Mouse (Mus musculus) splenic B cell, adult 2 months (primary cell): ENCODE measurements at regions not wholly inside any gene's neighbourhood (a gene's known extent, or its start where the extent isn't known, plus 50 kb on each side); places are given as distances from the start of the nearest gene placed in this dataset.

Source experiments
- DNase-seq: peaks from one replicate; pipeline ENCODE4 v3.0.0-alpha.2; 2011; ENCODE audit warnings: low read depth, low spot score
- H3K27me3 ChIP-seq: 2 replicates; pipeline ENCODE4 v1.6.1; 2012; ENCODE audit warnings: mild to moderate bottlenecking, low read length, moderate library complexity, mixed read lengths; ENCODE audit not compliant: control insufficient read depth, poor library complexity, insufficient read depth, severe bottlenecking
- H3K36me3 ChIP-seq: 2 replicates; pipeline ENCODE4 v1.6.1; 2012; ENCODE audit warnings: mild to moderate bottlenecking, low read length, moderate library complexity, mixed read lengths; ENCODE audit not compliant: control insufficient read depth, poor library complexity, insufficient read depth, severe bottlenecking

- peak; percentile 40 for DNase-seq
- no peaks in the 10 kb centered on the region for H3K36me3 ChIP-seq
- peaks cover 1% of the 10 kb centered on the region; the same call in 1 of the 2 replicates for H3K27me3 ChIP-seq
Observed at GRCm38 (mm10) chr16:24341736-24342135, 51.6 kb upstream of the Lpp start.

- Histone ChIP-seq H3K27me3 (peaks cover 1% of the 10 kb centered on the region; the same call in 1 of the 2 replicates), H3K36me3 (no peaks in the 10 kb centered on the region)
- DNase-seq: no peak
Observed at GRCm38 (mm10) chr16:24340646-24341045, 52.7 kb upstream of the Lpp start.

DNA sequence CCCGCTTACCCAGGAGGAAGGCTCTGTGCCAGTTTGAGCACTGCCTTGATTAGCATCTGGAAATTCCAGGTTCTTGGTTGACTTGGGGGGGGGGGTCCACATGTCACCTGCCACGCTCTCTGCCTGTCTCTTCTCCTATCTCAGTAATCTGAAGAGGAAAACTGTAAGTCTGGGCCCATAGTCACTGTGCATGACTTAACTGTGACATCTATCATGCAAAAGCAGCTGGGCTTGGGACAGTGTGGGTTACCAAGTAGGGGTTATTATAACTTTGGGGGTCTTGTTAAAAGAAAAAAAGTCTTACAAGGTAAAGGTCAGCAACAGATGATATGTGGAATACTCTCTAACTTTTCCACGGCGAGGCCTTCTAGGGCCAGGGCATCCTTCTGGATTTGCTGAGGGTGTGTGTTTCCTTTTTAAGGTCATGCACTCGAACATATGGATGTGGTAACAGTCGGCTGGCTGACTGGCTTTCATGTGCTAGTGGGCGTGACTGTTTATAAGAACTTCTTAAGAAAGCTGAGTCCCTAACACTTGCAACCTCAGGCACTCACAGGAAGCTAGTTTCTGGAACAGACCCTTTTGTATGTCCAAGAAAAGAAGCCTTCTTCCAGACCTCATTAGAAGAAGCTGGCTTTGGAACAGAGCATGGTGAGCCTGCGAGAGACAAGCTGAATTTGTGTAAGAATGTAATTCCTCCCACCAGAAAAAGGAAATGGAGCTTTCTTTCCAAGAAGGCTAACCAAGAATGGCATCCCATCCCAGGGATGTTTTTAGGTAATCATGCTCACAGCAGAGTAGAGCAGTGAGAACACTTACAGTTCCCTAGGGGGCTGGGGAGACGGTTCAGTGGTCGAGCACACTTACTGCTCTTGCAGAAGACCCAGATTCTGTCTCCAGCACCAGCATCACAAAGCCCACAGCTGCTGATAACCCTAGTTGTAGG, 53.7 kb upstream of the Lpp start:
- DNase-seq: peak; percentile 25
- Histone ChIP-seq H3K36me3 (no peaks in the 10 kb centered on the region), H3K27me3 (peaks cover 1% of the 10 kb centered on the region; the same call in 1 of the 2 replicates)

GRCm38 (mm10) chr16:24338404-24338803, 54.9 kb upstream of the Lpp start:
- Histone ChIP-seq H3K36me3 (no peaks in the 10 kb centered on the region), H3K27me3 (peaks cover 1% of the 10 kb centered on the region; the same call in 1 of the 2 replicates)
- DNase-seq: peak; percentile 29

- no peaks in the 10 kb centered on the region for H3K36me3 ChIP-seq
Observed at GRCm38 (mm10) chr16:24334389-24334788, 58.9 kb upstream of the Lpp start.

DNA sequence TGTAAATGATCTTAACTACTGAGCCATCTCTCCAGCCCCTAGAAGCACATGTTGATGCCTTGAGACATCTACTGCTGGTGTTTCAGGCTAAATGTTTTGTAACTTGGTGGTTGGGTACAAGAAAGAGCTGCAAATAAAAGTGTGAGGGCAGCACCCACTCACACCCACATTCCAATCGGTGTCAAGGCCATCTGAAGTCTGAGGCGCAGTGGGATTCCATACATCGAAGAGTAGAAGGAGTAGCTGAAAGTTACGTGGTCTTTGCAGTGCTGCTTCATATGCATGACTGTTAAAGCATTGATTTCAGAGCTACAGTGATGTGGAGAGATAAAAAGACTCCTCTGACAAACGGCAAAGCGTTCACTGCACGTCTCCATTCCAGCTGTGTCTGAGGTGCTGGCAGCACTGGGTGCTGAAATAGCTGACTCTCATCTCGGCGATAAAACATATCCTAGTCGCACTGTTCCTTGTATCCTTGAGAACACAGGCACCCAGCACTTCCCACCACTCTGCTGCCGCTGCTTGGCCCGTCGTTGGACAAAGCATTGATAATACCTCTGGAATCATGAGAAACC, 61.8 kb upstream of the Lpp start:
- H3K27me3 ChIP-seq: no peaks in the 10 kb centered on the region
- no peaks in the 10 kb centered on the region for H3K36me3 ChIP-seq
- no peak for DNase-seq

More at GRCm38 (mm10) chr16:24334389-24334788, 58.9 kb upstream of the Lpp start:
- DNase-seq: no peak
- H3K27me3 ChIP-seq: peaks cover 1% of the 10 kb centered on the region; the same call in 1 of the 2 replicates

GRCm38 (mm10) chr16:24326571-24326970, 66.7 kb upstream of the Lpp start:
- Histone ChIP-seq H3K27me3 (no peaks in the 10 kb centered on the region), H3K36me3 (no peaks in the 10 kb centered on the region)
- DNase-seq: no peak

- H3K27me3 ChIP-seq: no peaks in the 10 kb centered on the region
- H3K36me3 ChIP-seq: no peaks in the 10 kb centered on the region
- no peak for DNase-seq
Observed at GRCm38 (mm10) chr16:24326046-24326445, 67.3 kb upstream of the Lpp start.

DNA sequence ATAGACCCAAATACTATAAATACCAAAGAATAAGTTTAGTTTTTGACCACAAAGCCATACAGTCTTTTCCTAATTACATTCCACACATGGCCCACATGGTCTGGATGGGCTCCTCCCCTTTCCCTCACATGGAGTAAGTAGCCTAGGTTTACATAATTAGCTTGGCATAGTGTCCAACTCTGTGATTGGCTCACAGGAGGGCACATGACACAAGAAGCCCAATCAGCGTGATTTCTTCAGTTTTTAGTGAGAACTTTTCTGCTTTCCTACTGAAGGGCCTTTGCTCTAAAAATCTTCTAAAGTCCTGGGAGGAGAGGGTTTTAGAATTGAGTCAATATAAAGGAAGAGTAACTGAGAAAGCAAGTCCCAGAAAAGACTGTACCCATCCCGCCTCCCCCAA, 68.4 kb upstream of the Lpp start:
- H3K36me3 ChIP-seq: no peaks in the 10 kb centered on the region
- H3K27me3 ChIP-seq: no peaks in the 10 kb centered on the region
- no peak for DNase-seq

- Histone ChIP-seq H3K36me3 (no peaks in the 10 kb centered on the region), H3K27me3 (no peaks in the 10 kb centered on the region)
- no peak for DNase-seq
Observed at GRCm38 (mm10) chr16:24318723-24319437, 74.4 kb upstream of the Lpp start.

GRCm38 (mm10) chr16:24313544-24314326, 79.6 kb upstream of the Lpp start:
- H3K36me3 ChIP-seq: no peaks in the 10 kb centered on the region
- no peak for DNase-seq
- H3K27me3 ChIP-seq: no peaks in the 10 kb centered on the region

DNA sequence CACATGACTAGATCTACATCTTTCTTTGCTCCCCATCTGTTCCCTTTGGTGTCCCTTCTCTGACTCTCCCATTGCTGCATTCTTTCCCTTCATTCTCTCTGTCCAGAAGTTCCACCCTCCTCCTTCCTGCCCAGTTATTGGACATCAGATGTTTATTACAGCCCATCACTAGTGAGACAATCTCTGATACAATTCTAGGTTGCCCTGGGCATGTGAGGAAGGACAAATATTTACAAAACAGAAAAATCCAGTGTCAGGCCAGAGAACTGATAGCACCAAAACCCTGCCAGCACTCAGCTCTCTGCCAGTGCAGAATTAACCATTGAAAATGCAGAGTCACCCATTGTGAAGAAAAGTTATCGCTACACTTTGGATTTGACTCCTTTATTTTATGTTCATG, 87.9 kb upstream of the Lpp start:
- no peak for DNase-seq
- H3K36me3 ChIP-seq: no peaks in the 10 kb centered on the region
- no peaks in the 10 kb centered on the region for H3K27me3 ChIP-seq

DNA sequence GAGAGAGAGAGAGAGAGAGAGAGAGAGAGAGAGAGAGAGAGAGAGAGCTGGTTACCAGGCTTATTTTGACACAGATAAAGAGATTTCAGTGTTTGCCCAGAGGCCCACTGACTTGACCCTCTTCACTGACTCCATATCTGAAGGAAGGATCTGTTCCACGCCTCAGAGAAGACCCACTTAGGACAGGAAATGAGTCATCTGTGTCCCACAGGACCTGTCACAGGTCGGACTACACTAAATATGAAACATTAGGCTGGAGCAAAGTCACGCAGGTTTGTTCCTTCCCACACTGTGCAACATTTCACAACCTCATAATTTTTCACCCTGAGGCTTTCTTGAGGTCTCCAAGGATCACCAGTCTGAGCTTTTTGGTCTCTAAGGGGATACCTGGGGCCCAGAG, 96.5 kb upstream of the Lpp start:
- no peaks in the 10 kb centered on the region for H3K27me3 ChIP-seq
- DNase-seq: peak; percentile 22
- H3K36me3 ChIP-seq: no peaks in the 10 kb centered on the region
